Mouse (Mus musculus): ENCODE measurements around the gene Fgd5. TPM values are rescaled to one million over a fixed set of nuclear protein-coding genes. Genes with fewer than 3 reads are reported as not detected.

Fgd5 gene
- total and polyA plus RNA-seq, 3 experiments, result 0.03 TPM; not detected in 2

- H3K27ac ChIP-seq (ENCODE audit: control insufficient read depth, low read depth, low read length), result peak overlapping the region; percentile 92
- H3K4me1 ChIP-seq (ENCODE audit: control insufficient read depth in 1 of 2, insufficient read depth in 2 of 2, low read length in 2 of 2), result peaks cover 15 to 22% of the 10 kb centered on the region in 2 experiments
- H3K36me3 ChIP-seq (ENCODE audit: control insufficient read depth in 1 of 2, insufficient read depth in 2 of 2, low read length in 2 of 2), result peaks cover 0 to 31% of the 10 kb centered on the region in 2 experiments; a peak in 2 of 4 replicates
- TF ChIP-seq ZNF384 (IDR thresholded peaks at IDR 0.05; ENCODE audit: low read depth, low read length), result no peak
- peak; percentile 83 for TF ChIP-seq ELF1 (IDR thresholded peaks at IDR 0.05; ENCODE audit: low read depth, low read length)
- TF ChIP-seq ETS1 (IDR thresholded peaks at IDR 0.05; ENCODE audit: low read depth, low read length), result peak; percentile 46; the same call in 1 of the 2 replicates
- no peak for TF ChIP-seq TAL1 (IDR thresholded peaks at IDR 0.05; ENCODE audit: low read length)
- peak; percentile 69 for TF ChIP-seq CHD2 (IDR thresholded peaks at IDR 0.05; ENCODE audit: low read length)
- TF ChIP-seq KAT2A (conservative IDR thresholded peaks at IDR 0.05; ENCODE audit: low read depth, low read length), result no peak
- peak; percentile 80 for TF ChIP-seq HCFC1 (IDR thresholded peaks at IDR 0.05; ENCODE audit: low read depth, low read length)
- TF ChIP-seq MAX (IDR thresholded peaks at IDR 0.05; ENCODE audit: low read length), result no peak; the same call in 1 of the 2 replicates
- TF ChIP-seq MYC (IDR thresholded peaks at IDR 0.05; ENCODE audit: low read depth, low read length), result 0 out of 2 replicates have a peak, but pooled peaks have one; percentile 15
- peak; percentile 82 for TF ChIP-seq NELFE (IDR thresholded peaks at IDR 0.05; ENCODE audit: low read depth, low read length)
- no peak for TF ChIP-seq BHLHE40 (IDR thresholded peaks at IDR 0.05; ENCODE audit: borderline replicate concordance, low read depth, low read length)
- TF ChIP-seq JUND (IDR thresholded peaks at IDR 0.05; ENCODE audit: low read depth, low read length), result no peak
- TF ChIP-seq POLR2AphosphoS5 (IDR thresholded peaks at IDR 0.05; ENCODE audit: borderline replicate concordance, low read depth, low read length), result no peak
- TF ChIP-seq ZKSCAN1 (IDR thresholded peaks at IDR 0.05; ENCODE audit: low read depth, low read length), result no peak
- TF ChIP-seq MXI1 (IDR thresholded peaks at IDR 0.05; ENCODE audit: low read depth, low read length), result peak; percentile 73; the same call in 1 of the 2 replicates
- TF ChIP-seq MEF2A (IDR thresholded peaks at IDR 0.05; ENCODE audit: extremely low read depth, insufficient replicate concordance, low read depth, low read length, poor library complexity, severe bottlenecking), result no peak
- peak; percentile 76; the same call in 1 of the 2 replicates for TF ChIP-seq SIN3A (IDR thresholded peaks at IDR 0.05; ENCODE audit: low read length)
- peak in 1 of 2 experiments; percentile 63; a peak in 3 of 4 replicates for TF ChIP-seq EP300 (IDR thresholded peaks at IDR 0.05; ENCODE audit: low read depth in 1 of 2, low read length in 2 of 2)
- no peak for TF ChIP-seq ZC3H11A (IDR thresholded peaks at IDR 0.05; ENCODE audit: low read depth, low read length)
- TF ChIP-seq GABPA (IDR thresholded peaks at IDR 0.05; ENCODE audit: low read depth, low read length), result no peak
- TF ChIP-seq SMC3 (IDR thresholded peaks at IDR 0.05; ENCODE audit: low read depth, low read length), result no peak
- TF ChIP-seq TBP (IDR thresholded peaks at IDR 0.05; ENCODE audit: low read depth, low read length), result peak; percentile 76
- TF ChIP-seq E2F4 (IDR thresholded peaks at IDR 0.05; ENCODE audit: borderline replicate concordance, low read depth, low read length), result no peak
- TF ChIP-seq ZMIZ1 (IDR thresholded peaks at IDR 0.05; ENCODE audit: low read depth, low read length), result peak; percentile 73
- no peak for TF ChIP-seq RCOR1 (IDR thresholded peaks at IDR 0.05; ENCODE audit: low read depth, low read length)
- 0 out of 2 replicates have a peak, but pooled peaks have one; percentile 29 for TF ChIP-seq NRF1 (IDR thresholded peaks at IDR 0.05; ENCODE audit: insufficient read depth, low read depth, low read length, poor library complexity, severe bottlenecking)
- TF ChIP-seq RAD21 (IDR thresholded peaks at IDR 0.05; ENCODE audit: low read depth, low read length), result no peak
- TF ChIP-seq GATA1 (IDR thresholded peaks at IDR 0.05; ENCODE audit: low read depth, low read length), result no peak
- no peak for TF ChIP-seq UBTF (IDR thresholded peaks at IDR 0.05; ENCODE audit: borderline replicate concordance, insufficient read depth, low read depth, low read length)
- TF ChIP-seq POLR2AphosphoS2 (IDR thresholded peaks at IDR 0.05; ENCODE audit: low read length), result peak; percentile 54; the same call in 1 of the 2 replicates
- TF ChIP-seq CTCF (IDR thresholded peaks at IDR 0.05 in 2 of 3, conservative IDR thresholded peaks at IDR 0.05 in 1 of 3; ENCODE audit: control insufficient read depth in 1 of 3, insufficient read depth in 1 of 3, low read depth in 2 of 3, low read length in 3 of 3, poor library complexity in 1 of 3, severe bottlenecking in 1 of 3), result no peak
- no peak for TF ChIP-seq MAFK (IDR thresholded peaks at IDR 0.05; ENCODE audit: borderline replicate concordance, low read depth, low read length)
- no peak for TF ChIP-seq USF2 (IDR thresholded peaks at IDR 0.05; ENCODE audit: borderline replicate concordance in 1 of 2, insufficient read depth in 1 of 2, low read depth in 1 of 2, low read length in 2 of 2)
- TF ChIP-seq MYB (IDR thresholded peaks at IDR 0.05; ENCODE audit: low read depth, low read length), result peak; percentile 91
- TF ChIP-seq USF1 (IDR thresholded peaks at IDR 0.05; ENCODE audit: low read depth, low read length), result 0 out of 2 replicates have a peak, but pooled peaks have one; percentile 26
Measured at GRCm38 (mm10) chr6:92091767-92092489, 113.2 kb downstream of the Fgd5 start.

More at GRCm38 (mm10) chr6:92091767-92092489, 113.2 kb downstream of the Fgd5 start:
- DNase-seq (ENCODE audit: low read depth, low spot score), result peak; percentile 98
- H3K27me3 ChIP-seq (ENCODE audit: control insufficient read depth in 1 of 2, insufficient read depth in 2 of 2, low read length in 2 of 2), result no peaks in the 10 kb centered on the region
- H3K9ac ChIP-seq (ENCODE audit: control insufficient read depth, low read depth, low read length, poor library complexity, severe bottlenecking), result peak overlapping the region; percentile 98
- no peaks in the 10 kb centered on the region for H3K9me3 ChIP-seq (replicated peaks; ENCODE audit: insufficient read depth, low read length)
- peaks cover 43% of the 10 kb centered on the region for H3K79me2 ChIP-seq (ENCODE audit: control insufficient read depth, insufficient read depth, low read length, poor library complexity)
- peak overlapping the region; percentile 80 to 100 for H3K4me3 ChIP-seq (ENCODE audit: control insufficient read depth in 1 of 2, insufficient read depth in 1 of 2, low read depth in 2 of 2, low read length in 2 of 2)
